Mouse (Mus musculus) ES-Bruce4 (cell line): ENCODE measurements around the gene Uap1l1.

Experiments
- CTCF ChIP-seq: IDR thresholded peaks from one replicate; pipeline ENCODE4 v1.8.1; 2011; ENCODE audit warnings: low read depth, low read length
- EP300 ChIP-seq: IDR thresholded peaks from 2 replicates; pipeline ENCODE4 v1.6.1; 2011; ENCODE audit warnings: low read depth, low read length; ENCODE audit not compliant: insufficient read depth

DNA sequence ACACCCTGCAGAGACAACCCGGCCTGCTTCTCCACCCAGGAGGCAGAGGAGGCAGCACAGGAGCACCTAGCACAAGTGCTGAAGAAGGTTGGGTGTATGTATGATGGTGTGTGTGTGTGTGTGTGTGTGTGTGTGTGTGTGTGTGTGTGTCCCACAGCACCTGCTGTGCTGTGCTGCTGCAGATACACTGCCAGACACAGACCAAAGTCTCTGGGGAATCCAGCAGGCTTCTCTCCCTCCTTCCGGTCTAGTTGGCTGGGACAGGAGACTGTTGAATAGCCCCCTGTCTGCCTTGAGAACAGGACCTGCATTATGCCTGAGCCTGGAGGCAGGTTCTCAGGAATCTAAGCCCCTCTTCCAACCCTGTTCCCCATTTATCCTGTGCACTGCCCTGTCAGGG, 7.9 kb upstream of the Uap1l1 start:
- TF ChIP-seq CTCF (no peak), EP300 (no peak)
